Mouse (Mus musculus): ENCODE results near the gene Crybb1. TPM values are rescaled to one million over a fixed set of nuclear protein-coding genes. Genes with fewer than 3 reads are reported as not detected.

Gene Crybb1
- polyA plus RNA-seq, 1 experiment, result 0.40 TPM

DNA sequence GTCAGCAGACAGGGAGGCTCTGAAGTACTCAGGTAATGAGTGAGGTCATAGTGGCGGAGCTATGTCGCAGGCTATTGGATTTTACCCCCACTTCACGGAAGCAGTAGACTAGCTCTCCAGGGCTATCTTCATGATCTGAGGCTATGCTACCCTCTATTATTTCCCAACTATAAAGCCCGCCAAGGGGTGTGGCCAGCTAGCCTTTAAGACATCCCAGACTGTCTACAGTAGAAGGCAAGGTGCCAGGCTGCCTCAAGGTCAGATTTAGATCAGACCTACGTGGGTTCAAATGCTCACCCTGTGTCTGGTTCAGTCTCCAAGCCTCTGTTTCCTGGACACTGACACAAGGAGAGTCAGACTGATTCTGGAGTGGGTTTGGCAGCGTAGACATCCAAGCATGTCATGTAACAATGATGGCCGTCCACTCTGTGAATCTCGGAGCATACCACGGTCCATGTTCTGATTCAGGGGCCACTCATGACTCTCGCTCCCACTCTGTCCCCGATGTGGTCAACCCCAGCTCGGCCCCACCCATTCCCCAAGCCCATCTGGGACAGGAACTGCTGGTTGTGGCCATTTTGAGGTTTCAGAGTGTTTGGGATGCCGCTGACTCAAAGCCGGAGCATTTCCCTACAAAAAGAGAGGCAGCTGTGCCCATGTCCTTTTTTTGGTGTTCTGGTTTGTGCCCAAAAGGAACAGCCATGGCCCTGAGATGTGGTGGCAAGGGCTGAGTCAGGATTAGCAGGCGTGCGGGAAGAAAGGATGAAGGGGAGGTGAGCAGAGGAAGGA lies 4.4 kb downstream of the Crybb1 start:
- WGBS, result 55% methylated on average over 16 of the region's 16 CpGs
- Histone ChIP-seq H3K4me1 (replicated peaks; ENCODE audit: control insufficient read depth, insufficient read depth, low read length) (0 out of 2 replicates have a peak, but pooled peaks cover 3% of the 10 kb centered on the region), H3K36me3 (ENCODE audit: control insufficient read depth, insufficient read depth, low read length) (no peaks in the 10 kb centered on the region), H3K27me3 (ENCODE audit: control insufficient read depth, insufficient read depth, low read length) (no peaks in the 10 kb centered on the region), H3K27ac (ENCODE audit: control insufficient read depth, insufficient read depth, low read length) (no peak overlapping the region), H3K4me3 (ENCODE audit: control insufficient read depth, insufficient read depth, low read length) (no peak overlapping the region)
- no peak for TF ChIP-seq CTCF (IDR thresholded peaks at IDR 0.05; ENCODE audit: borderline replicate concordance, control insufficient read depth, extremely low read depth, insufficient read depth, low read length, poor library complexity)
- no peak for TF ChIP-seq POLR2A (IDR thresholded peaks at IDR 0.05; ENCODE audit: control insufficient read depth, extremely low read depth, insufficient read depth, low read length, poor library complexity)
- no peak for DNase-seq

DNA sequence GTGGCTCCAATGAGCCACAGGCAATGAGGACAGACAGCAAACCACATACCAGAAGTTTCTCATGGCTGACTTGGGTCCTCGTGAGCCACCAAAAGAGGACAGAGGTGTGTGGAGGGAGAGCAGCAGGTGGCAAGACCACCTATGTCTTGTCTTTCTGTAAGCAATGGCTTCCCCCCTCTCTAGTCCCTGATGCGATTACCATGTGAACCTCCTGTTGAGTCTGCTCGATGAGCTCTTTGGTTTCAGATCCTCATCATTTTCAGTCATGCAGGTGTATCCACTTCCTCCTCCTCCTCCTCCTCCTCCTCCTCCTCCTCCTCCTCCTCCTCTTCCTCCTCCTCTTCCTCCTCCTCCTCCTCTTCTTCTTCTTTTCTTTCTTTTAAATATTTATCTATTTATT lies 5.2 kb downstream of the Crybb1 start:
- Histone ChIP-seq H3K27me3 (ENCODE audit: control insufficient read depth, insufficient read depth, low read length) (no peaks in the 10 kb centered on the region), H3K4me3 (ENCODE audit: control insufficient read depth, insufficient read depth, low read length) (no peak overlapping the region), H3K4me1 (replicated peaks; ENCODE audit: control insufficient read depth, insufficient read depth, low read length) (0 out of 2 replicates have a peak, but pooled peaks cover 6% of the 10 kb centered on the region), H3K27ac (ENCODE audit: control insufficient read depth, insufficient read depth, low read length) (no peak overlapping the region), H3K36me3 (ENCODE audit: control insufficient read depth, insufficient read depth, low read length) (no peaks in the 10 kb centered on the region)
- 12% methylated on average over 3 of the region's 3 CpGs for WGBS
- no peak for DNase-seq
- no peak for TF ChIP-seq CTCF (IDR thresholded peaks at IDR 0.05; ENCODE audit: borderline replicate concordance, control insufficient read depth, extremely low read depth, insufficient read depth, low read length, poor library complexity)
- no peak for TF ChIP-seq POLR2A (IDR thresholded peaks at IDR 0.05; ENCODE audit: control insufficient read depth, extremely low read depth, insufficient read depth, low read length, poor library complexity)

DNA sequence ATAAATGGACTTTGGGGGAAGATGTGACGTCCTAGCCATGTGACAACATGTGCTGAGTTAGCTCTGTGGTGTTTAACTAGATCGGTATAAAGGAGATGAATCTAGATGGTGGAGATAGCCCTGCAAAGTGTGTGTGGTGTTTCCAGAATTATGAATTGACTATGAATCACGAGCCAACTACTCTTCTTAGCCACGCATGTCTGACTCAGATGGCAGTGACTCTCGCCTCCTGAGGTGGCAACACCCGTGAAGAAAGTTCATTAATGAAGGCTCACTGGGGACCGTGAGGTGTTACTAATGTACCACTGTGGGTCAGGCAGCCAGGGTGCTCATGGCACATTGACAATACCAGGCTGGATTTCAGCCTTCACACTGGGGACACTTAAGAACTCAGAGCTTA lies 8.5 kb downstream of the Crybb1 start:
- H3K27me3 ChIP-seq (ENCODE audit: control insufficient read depth, insufficient read depth, low read length), result no peaks in the 10 kb centered on the region
- 87% methylated on average over 7 of the region's 7 CpGs for WGBS
- no peak for DNase-seq
- TF ChIP-seq POLR2A (IDR thresholded peaks at IDR 0.05; ENCODE audit: control insufficient read depth, extremely low read depth, insufficient read depth, low read length, poor library complexity) (no peak), CTCF (IDR thresholded peaks at IDR 0.05; ENCODE audit: borderline replicate concordance, control insufficient read depth, extremely low read depth, insufficient read depth, low read length, poor library complexity) (no peak)
- peaks cover 8% of the 10 kb centered on the region; the same call in 1 of the 2 replicates for H3K4me1 ChIP-seq (replicated peaks; ENCODE audit: control insufficient read depth, insufficient read depth, low read length)
- H3K27ac ChIP-seq (ENCODE audit: control insufficient read depth, insufficient read depth, low read length), result no peak overlapping the region
- H3K36me3 ChIP-seq (ENCODE audit: control insufficient read depth, insufficient read depth, low read length), result no peaks in the 10 kb centered on the region
- no peak overlapping the region for H3K4me3 ChIP-seq (ENCODE audit: control insufficient read depth, insufficient read depth, low read length)

DNA sequence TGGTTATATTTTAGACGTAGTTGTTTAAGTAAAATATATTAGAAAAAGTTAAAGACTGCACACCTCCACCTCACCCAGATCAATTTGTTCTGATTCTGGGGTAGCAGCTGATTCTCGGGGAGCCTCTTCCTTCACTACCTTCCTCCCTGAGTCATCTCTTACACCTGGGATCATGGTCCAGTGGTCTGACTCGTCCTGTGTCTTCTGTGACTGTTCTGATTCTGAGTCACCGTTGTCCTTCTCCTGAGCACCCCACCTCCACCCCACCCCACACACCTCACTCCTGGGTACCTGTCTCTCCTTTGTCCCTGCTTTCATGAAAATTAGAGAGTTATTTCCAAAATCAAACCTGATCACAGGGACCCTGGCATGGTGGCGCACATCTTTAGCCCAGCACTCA lies 9.5 kb downstream of the Crybb1 start:
- no peaks in the 10 kb centered on the region for H3K36me3 ChIP-seq (ENCODE audit: control insufficient read depth, insufficient read depth, low read length)
- H3K4me1 ChIP-seq (replicated peaks; ENCODE audit: control insufficient read depth, insufficient read depth, low read length), result peaks cover 14% of the 10 kb centered on the region; the same call in 1 of the 2 replicates
- H3K27ac ChIP-seq (ENCODE audit: control insufficient read depth, insufficient read depth, low read length), result no peak overlapping the region
- H3K4me3 ChIP-seq (ENCODE audit: control insufficient read depth, insufficient read depth, low read length), result no peak overlapping the region
- no peak for TF ChIP-seq CTCF (IDR thresholded peaks at IDR 0.05; ENCODE audit: borderline replicate concordance, control insufficient read depth, extremely low read depth, insufficient read depth, low read length, poor library complexity)
- no peak for TF ChIP-seq POLR2A (IDR thresholded peaks at IDR 0.05; ENCODE audit: control insufficient read depth, extremely low read depth, insufficient read depth, low read length, poor library complexity)
- H3K27me3 ChIP-seq (ENCODE audit: control insufficient read depth, insufficient read depth, low read length), result no peaks in the 10 kb centered on the region
- WGBS, result 80% methylated on average over 5 of the region's 5 CpGs
- DNase-seq, result no peak

GRCm38 (mm10) chr5:112265515-112265914 lies 9.9 kb downstream of the Crybb1 start:
- 11% methylated on average over 10 of the region's 10 CpGs for WGBS
- Histone ChIP-seq H3K36me3 (ENCODE audit: control insufficient read depth, insufficient read depth, low read length) (no peaks in the 10 kb centered on the region), H3K4me1 (replicated peaks; ENCODE audit: control insufficient read depth, insufficient read depth, low read length) (peaks cover 18% of the 10 kb centered on the region), H3K27ac (ENCODE audit: control insufficient read depth, insufficient read depth, low read length) (no peak overlapping the region), H3K27me3 (ENCODE audit: control insufficient read depth, insufficient read depth, low read length) (no peaks in the 10 kb centered on the region), H3K4me3 (ENCODE audit: control insufficient read depth, insufficient read depth, low read length) (no peak overlapping the region)
- no peak for DNase-seq
- no peak for TF ChIP-seq CTCF (IDR thresholded peaks at IDR 0.05; ENCODE audit: borderline replicate concordance, control insufficient read depth, extremely low read depth, insufficient read depth, low read length, poor library complexity)
- no peak for TF ChIP-seq POLR2A (IDR thresholded peaks at IDR 0.05; ENCODE audit: control insufficient read depth, extremely low read depth, insufficient read depth, low read length, poor library complexity)

DNA sequence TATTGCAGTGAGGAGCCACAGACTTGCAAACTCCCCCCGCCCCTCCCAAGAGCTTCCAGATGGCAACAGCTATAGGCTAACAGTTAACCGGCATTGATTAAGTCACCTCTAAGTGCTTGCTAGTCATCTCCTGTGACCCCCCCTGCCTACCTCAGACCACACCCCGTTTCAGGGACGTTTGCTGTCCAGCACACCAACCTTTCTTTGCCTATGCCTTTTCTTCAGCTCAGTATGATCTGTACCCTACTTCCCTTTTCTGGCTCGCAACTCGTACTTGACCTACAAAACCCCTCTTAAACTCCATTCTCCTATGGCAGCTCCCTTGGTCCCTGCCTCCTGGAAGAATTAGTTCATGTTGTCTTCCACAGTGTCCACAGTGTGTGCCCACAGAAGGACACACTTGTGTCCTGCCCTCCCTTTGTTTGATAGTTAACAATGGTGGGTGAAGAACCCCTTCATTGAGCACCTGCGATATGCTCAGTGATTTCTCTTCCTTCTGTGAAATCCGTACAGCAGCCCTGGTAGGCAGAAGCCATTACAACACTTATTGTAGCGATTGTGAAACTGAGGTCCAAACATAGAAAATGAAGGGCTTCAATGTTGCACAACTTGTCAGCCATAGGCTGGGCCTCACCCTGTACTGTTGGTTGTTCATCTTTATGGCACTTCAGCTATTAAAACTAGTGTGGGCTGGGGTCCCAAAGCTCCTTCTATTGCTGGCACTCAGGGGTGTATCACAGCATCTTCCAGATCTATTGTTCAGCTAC lies 10.6 kb downstream of the Crybb1 start:
- Histone ChIP-seq H3K27ac (ENCODE audit: control insufficient read depth, insufficient read depth, low read length) (no peak overlapping the region), H3K36me3 (ENCODE audit: control insufficient read depth, insufficient read depth, low read length) (no peaks in the 10 kb centered on the region), H3K4me3 (ENCODE audit: control insufficient read depth, insufficient read depth, low read length) (no peak overlapping the region), H3K4me1 (replicated peaks; ENCODE audit: control insufficient read depth, insufficient read depth, low read length) (peaks cover 20% of the 10 kb centered on the region), H3K27me3 (ENCODE audit: control insufficient read depth, insufficient read depth, low read length) (no peaks in the 10 kb centered on the region)
- 42% methylated on average over 9 of the region's 9 CpGs for WGBS
- TF ChIP-seq CTCF (IDR thresholded peaks at IDR 0.05; ENCODE audit: borderline replicate concordance, control insufficient read depth, extremely low read depth, insufficient read depth, low read length, poor library complexity), result no peak
- no peak for TF ChIP-seq POLR2A (IDR thresholded peaks at IDR 0.05; ENCODE audit: control insufficient read depth, extremely low read depth, insufficient read depth, low read length, poor library complexity)
- DNase-seq, result no peak
